ENCODE assay signal across 8 mouse cellular contexts in genomic region chr8:111624081-111624852, GRCm38 (mm10). TPM values are rescaled to one million over a fixed set of nuclear protein-coding genes. Genes with fewer than 3 reads are reported as not detected.
DNase-seq lines count a peak whose midpoint lies in the region; ATAC-seq and TF ChIP-seq lines count a peak whose summit lies in the region.

No protein-coding gene starts in this region.

- no peaks in the 10 kb centered on the region for H3K9me3 ChIP-seq in liver, embryonic 13.5 days (replicated peaks)
- no peaks in the 10 kb centered on the region for H3K9me3 ChIP-seq in neural tube, embryonic 15.5 days (replicated peaks)

- no peak for DNase-seq in frontal cortex, postnatal 10 days (ENCODE audit: low spot score in 2 of 2)
- DNase-seq in cerebellum, adult 9-10 months, result peak; percentile 82
- peak; percentile 61 to 65 for DNase-seq in heart, postnatal 36 days
- no peak for DNase-seq in liver, embryonic 13.5 days

- no peak for TF ChIP-seq CTCF in testis, adult 2 months (IDR thresholded peaks at IDR 0.05; ENCODE audit: control insufficient read depth, insufficient read depth, insufficient replicate concordance, low read depth, low read length)

- H3K4me3 ChIP-seq in liver, embryonic 13.5 days (replicated peaks), result no peak overlapping the region
- H3K4me3 ChIP-seq in testis, adult 2 months (ENCODE audit: control insufficient read depth, low read depth, low read length), result no peak overlapping the region
- H3K4me3 ChIP-seq in neural tube, embryonic 15.5 days (replicated peaks), result no peak overlapping the region

- ATAC-seq in frontal cortex, adult (ENCODE audit: low TSS enrichment), result peak; percentile 15; the same call in 1 of the 2 replicates
- peak; percentile 32 for ATAC-seq in CD4-positive, CD25-positive, alpha-beta regulatory T cell, adult 4 months
- no peak for ATAC-seq in liver, embryonic 13.5 days (ENCODE audit: low read depth)
- ATAC-seq in neural tube, embryonic 15.5 days (ENCODE audit: low FRiP score), result no peak

- H3K36me3 ChIP-seq in liver, embryonic 13.5 days, result peaks cover 7% of the 10 kb centered on the region; the same call in 1 of the 2 replicates
- H3K36me3 ChIP-seq in testis, adult 2 months (ENCODE audit: control insufficient read depth, insufficient read depth, low read length), result no peaks in the 10 kb centered on the region; the same call in 1 of the 2 replicates
- peaks cover 22% of the 10 kb centered on the region; the same call in 1 of the 2 replicates for H3K36me3 ChIP-seq in neural tube, embryonic 15.5 days

- TF ChIP-seq POLR2A in testis, adult 2 months (IDR thresholded peaks at IDR 0.05; ENCODE audit: control insufficient read depth, low read depth, low read length), result no peak

- H3K4me1 ChIP-seq in liver, embryonic 13.5 days (replicated peaks), result peaks cover 11% of the 10 kb centered on the region
- H3K4me1 ChIP-seq in testis, adult 2 months (ENCODE audit: control insufficient read depth, insufficient read depth, low read length), result peaks cover 3% of the 10 kb centered on the region
- 0 out of 2 replicates have a peak, but pooled peaks cover 10% of the 10 kb centered on the region for H3K4me1 ChIP-seq in neural tube, embryonic 15.5 days

- no peaks in the 10 kb centered on the region for H3K27me3 ChIP-seq in liver, embryonic 13.5 days
- H3K27me3 ChIP-seq in testis, adult 2 months (ENCODE audit: control insufficient read depth, insufficient read depth, low read length), result no peaks in the 10 kb centered on the region
- no peaks in the 10 kb centered on the region for H3K27me3 ChIP-seq in neural tube, embryonic 15.5 days (replicated peaks)

- WGBS in liver, embryonic 13.5 days (ENCODE audit: insufficient replicate concordance), result 63% methylated on average over 12 of the region's 12 CpGs
- 82% methylated on average over 12 of the region's 12 CpGs for WGBS in neural tube, embryonic 15.5 days

- H3K9ac ChIP-seq in liver, embryonic 13.5 days, result 0 out of 2 replicates have a peak overlapping the region, but pooled peaks have one; percentile 13
- no peak overlapping the region for H3K9ac ChIP-seq in neural tube, embryonic 15.5 days (replicated peaks)

- H3K4me2 ChIP-seq in liver, embryonic 13.5 days, result no peak overlapping the region
- no peak overlapping the region for H3K4me2 ChIP-seq in neural tube, embryonic 15.5 days

- 0 out of 2 replicates have a peak overlapping the region, but pooled peaks have one; percentile 19 for H3K27ac ChIP-seq in liver, embryonic 13.5 days
- H3K27ac ChIP-seq in testis, adult 2 months (ENCODE audit: control insufficient read depth, insufficient read depth, low read depth, low read length), result peak overlapping the region; percentile 55; the same call in 1 of the 2 replicates
- H3K27ac ChIP-seq in neural tube, embryonic 15.5 days (replicated peaks), result no peak overlapping the region

- intact Hi-C loops in heart, postnatal 36 days (cut with DNase I), result loop anchor here (10.0 kb wide), 1 partner anchor 279 kb away; no protein-coding TSS in a partner anchor

RNA-seq across cellular contexts. Expression of gene Ldhd, which starts 5.9 kb away (rescaled TPM):
- 1 to 10 TPM in 1 of 2 experiments, under 1 TPM in 1; 0.98 to 2.0 TPM for polyA plus RNA-seq in CD4-positive, CD25-positive, alpha-beta regulatory T cell, adult 4 months (2017; shearing (Covaris generic))
- 10 to 100 TPM; 36.7 to 43.6 TPM for total RNA-seq in heart, postnatal 36 days (2021)
- 0.10 and 0.13 TPM in 2 replicates for polyA plus RNA-seq in liver, embryonic 13.5 days (2015; fragmentation: Nextera tagmentation; extraction: Ambion mirVana)
- polyA plus RNA-seq in testis, adult 2 months (2012; rRNA removed), result 6.5 and 18.8 TPM in 2 replicates
- polyA plus RNA-seq in neural tube, embryonic 15.5 days (2015; fragmentation: Nextera tagmentation; extraction: Ambion mirVana), result 0.93 and 1.5 TPM in 2 replicates

RNA-seq across cellular contexts. Expression of gene Zfp1, which starts 18.9 kb away (rescaled TPM):
- polyA plus RNA-seq in CD4-positive, CD25-positive, alpha-beta regulatory T cell, adult 4 months (2017; shearing (Covaris generic)), result 10 to 100 TPM; 41.3 to 41.7 TPM
- 1 to 10 TPM; 8.1 to 8.4 TPM for total RNA-seq in heart, postnatal 36 days (2021)
- polyA plus RNA-seq in liver, embryonic 13.5 days (2015; fragmentation: Nextera tagmentation; extraction: Ambion mirVana), result 5.7 and 6.0 TPM in 2 replicates
- polyA plus RNA-seq in testis, adult 2 months (2012; rRNA removed), result 4.1 and 4.4 TPM in 2 replicates
- polyA plus RNA-seq in neural tube, embryonic 15.5 days (2015; fragmentation: Nextera tagmentation; extraction: Ambion mirVana), result 26.9 TPM in 2 replicates

Comparison
In these comparisons a context has a peak if more than half of its experiments do, and no peak if none do; other contexts are left out.
1. ATAC-seq: peak in frontal cortex, adult (single experiment) and CD4-positive, CD25-positive, alpha-beta regulatory T cell, adult 4 months (single experiment); none in liver, embryonic 13.5 days (single experiment) and neural tube, embryonic 15.5 days (single experiment).
2. DNase-seq: peak in cerebellum, adult 9-10 months (single experiment) and heart, postnatal 36 days (2 of 2); none in frontal cortex, postnatal 10 days (0 of 2) and liver, embryonic 13.5 days (single experiment).